Mouse (Mus musculus) monocyte, adult 5-6 weeks (primary cell): ENCODE measurements around the gene Supt4a. TPM values are rescaled to one million over a fixed set of nuclear protein-coding genes. Genes with fewer than 3 reads are reported as not detected.

Experiments
- total RNA-seq: library from RNA; stranded (forward); fragments of 200-1000, 200-491, 200-594 nt; gene quantifications from 3 replicates; pipeline ENCODE4 v1.2.3, GENCODE M21; 2017

The Supt4a gene
- total RNA-seq, 1 experiment from 2014 or later = 123 TPM

Other genes with a start within 250 kb of the Supt4a start
- gene Gm11492, start 170.9 kb upstream of the Supt4a start, total RNA-seq = 1.5 TPM in 1 of 3 replicates, not detected in the others
- 6.6 to 16.9 TPM (median 9.6 TPM) in 3 replicates for gene Sept4, start 168.6 kb upstream of the Supt4a start, total RNA-seq
- 11.0 to 19.0 TPM (median 13.7 TPM) in 3 replicates for gene Mtmr4, start 145.4 kb upstream of the Supt4a start, total RNA-seq
- 1.2 TPM in 1 of 3 replicates, not detected in the others for gene Hsf5, start 120.4 kb upstream of the Supt4a start, total RNA-seq
- gene Rnf43, start 74.8 kb upstream of the Supt4a start, total RNA-seq = 5.8 to 17.9 TPM (median 10.8 TPM) in 3 replicates
- 4.3 to 7.3 TPM (median 5.4 TPM) in 3 replicates for gene Tspoap1, start 23.0 kb downstream of the Supt4a start, total RNA-seq
- gene Mpo, start 56.0 kb downstream of the Supt4a start, total RNA-seq = not detected in 3 replicates
- gene Lpo, start 90.7 kb downstream of the Supt4a start, total RNA-seq = not detected in 3 replicates
- 6.1 to 6.8 TPM (median 6.5 TPM) in 3 replicates for gene Mks1, start 115.7 kb downstream of the Supt4a start, total RNA-seq
- not detected in 3 replicates for gene Epx, start 138.0 kb downstream of the Supt4a start, total RNA-seq
- not detected in 3 replicates for gene Olfr462, start 154.7 kb downstream of the Supt4a start, total RNA-seq
- not detected in 3 replicates for gene Olfr463, start 159.8 kb downstream of the Supt4a start, total RNA-seq
- gene Olfr464, start 183.4 kb downstream of the Supt4a start, total RNA-seq = not detected in 3 replicates
- gene Dynll2, start 250.0 kb downstream of the Supt4a start, total RNA-seq = 10.6 to 15.0 TPM (median 12.3 TPM) in 3 replicates